Mouse (Mus musculus) spleen, postnatal 36 days (tissue): ENCODE measurements around the gene N4bp2.
"Not testable (repeated sequence)": the region's sequence is repeated elsewhere in the genome, so short reads cannot be mapped to it uniquely, and the experiment has no call there.

Experiments used
- DNase-seq, 2 experiments: peaks; one replicate each; pipeline ENCODE4 v3.0.0; 2022; ENCODE audit warnings: low spot score in 2 of 2, mixed read lengths in 1 of 2

The N4bp2 gene

GRCm38 (mm10) chr5:65763916-65764785, 830 bp downstream of the N4bp2 start:
- DNase-seq = peak; percentile 72 to 73

- peak; percentile 92 to 94 for DNase-seq
Measured at GRCm38 (mm10) chr5:65764786-65765634, 1.7 kb downstream of the N4bp2 start.

GRCm38 (mm10) chr5:65765635-65765911, 2.3 kb downstream of the N4bp2 start:
- no peak for DNase-seq

GRCm38 (mm10) chr5:65768007-65768406, 4.7 kb downstream of the N4bp2 start:
- no peak for DNase-seq

- DNase-seq = no peak
Measured at GRCm38 (mm10) chr5:65770065-65770464, 6.7 kb downstream of the N4bp2 start.

GRCm38 (mm10) chr5:65770493-65770892, 7.2 kb downstream of the N4bp2 start:
- DNase-seq = no peak

- DNase-seq = not testable (repeated sequence)
Measured at GRCm38 (mm10) chr5:65773957-65774356, 10.6 kb downstream of the N4bp2 start.

GRCm38 (mm10) chr5:65776166-65776565, 12.8 kb downstream of the N4bp2 start:
- DNase-seq = no peak

- DNase-seq = no peak
Measured at GRCm38 (mm10) chr5:65776907-65777306, 13.6 kb downstream of the N4bp2 start.

- not testable (repeated sequence) for DNase-seq
Measured at GRCm38 (mm10) chr5:65778986-65779385, 15.7 kb downstream of the N4bp2 start.

- DNase-seq = no peak
Measured at GRCm38 (mm10) chr5:65779401-65780063, 16.2 kb downstream of the N4bp2 start.

GRCm38 (mm10) chr5:65781147-65781715, 17.9 kb downstream of the N4bp2 start:
- no peak for DNase-seq

- DNase-seq = no peak
Measured at GRCm38 (mm10) chr5:65781769-65782715, 18.7 kb downstream of the N4bp2 start.

GRCm38 (mm10) chr5:65790604-65791225, 27.4 kb downstream of the N4bp2 start:
- DNase-seq = no peak

- no peak for DNase-seq
Measured at GRCm38 (mm10) chr5:65794202-65794601, 30.9 kb downstream of the N4bp2 start.

GRCm38 (mm10) chr5:65794702-65795101, 31.4 kb downstream of the N4bp2 start:
- DNase-seq = no peak

GRCm38 (mm10) chr5:65795293-65795993, 32.1 kb downstream of the N4bp2 start:
- peak; percentile 45 to 50 for DNase-seq

GRCm38 (mm10) chr5:65795994-65796298, 32.6 kb downstream of the N4bp2 start:
- DNase-seq = no peak

- peak; percentile 54 to 55 for DNase-seq
Measured at GRCm38 (mm10) chr5:65823601-65824133, 60.3 kb downstream of the N4bp2 start.

- DNase-seq = no peak
Measured at GRCm38 (mm10) chr5:65826476-65826875, 63.2 kb downstream of the N4bp2 start.
